Mouse (Mus musculus): ENCODE results near the gene Nfs1.

Gene Nfs1

GRCm38 (mm10) chr2:156143953-156144724, at the start of gene Nfs1, which contains the start of gene Romo1:
Nfs1 (minus strand) TSS chr2:156144186.
Romo1 (plus strand) TSS chr2:156144039.
- in situ Hi-C loops (cut with MboI, MseI), result no loop called here

- in situ Hi-C loops (cut with MboI, MseI), result loop anchor here (25.0 kb wide), 1 partner anchor 1306 kb away; the partner anchor contains the start of gene Eif2s2
Observed at GRCm38 (mm10) chr2:156193066-156193862, 49.3 kb upstream of the Nfs1 start.

GRCm38 (mm10) chr2:156192068-156192467, 48.1 kb upstream of the Nfs1 start:
- in situ Hi-C loops (cut with MboI, MseI), result loop anchor here (25.0 kb wide), 1 partner anchor 1305 kb away; the partner anchor contains the start of gene Eif2s2

- in situ Hi-C loops (cut with MboI, MseI), result loop anchor here (25.0 kb wide), 1 partner anchor 1304 kb away; the partner anchor contains the start of gene Eif2s2
Observed at GRCm38 (mm10) chr2:156191540-156191939, 47.6 kb upstream of the Nfs1 start.

GRCm38 (mm10) chr2:156190004-156190896, 46.3 kb upstream of the Nfs1 start:
- in situ Hi-C loops (cut with MboI, MseI), result loop anchor here (25.0 kb wide), 1 partner anchor 1303 kb away; the partner anchor contains the start of gene Eif2s2

GRCm38 (mm10) chr2:156189241-156189640, 45.3 kb upstream of the Nfs1 start:
- in situ Hi-C loops (cut with MboI, MseI), result loop anchor here (25.0 kb wide), 1 partner anchor 1302 kb away; the partner anchor contains the start of gene Eif2s2

GRCm38 (mm10) chr2:156181592-156181991, 37.6 kb upstream of the Nfs1 start:
- in situ Hi-C loops (cut with MboI, MseI), result loop anchor here (25.0 kb wide), 1 partner anchor 1294 kb away; the partner anchor contains the start of gene Eif2s2

GRCm38 (mm10) chr2:156180824-156181590, 37.0 kb upstream of the Nfs1 start:
- in situ Hi-C loops (cut with MboI, MseI), result loop anchor here (25.0 kb wide), 1 partner anchor 1294 kb away; the partner anchor contains the start of gene Eif2s2

- in situ Hi-C loops (cut with MboI, MseI), result loop anchor here (25.0 kb wide), 1 partner anchor 1293 kb away; the partner anchor contains the start of gene Eif2s2
Observed at GRCm38 (mm10) chr2:156180094-156180821, 36.3 kb upstream of the Nfs1 start, which contains the start of gene Rbm39. Rbm39 (minus strand) TSS chr2:156180238.

- in situ Hi-C loops (cut with MboI, MseI), result loop anchor here (25.0 kb wide), 1 partner anchor 1292 kb away; the partner anchor contains the start of gene Eif2s2
Observed at GRCm38 (mm10) chr2:156179796-156180093, 35.8 kb upstream of the Nfs1 start.

GRCm38 (mm10) chr2:156179046-156179795, 35.2 kb upstream of the Nfs1 start:
- in situ Hi-C loops (cut with MboI, MseI), result loop anchor here (25.0 kb wide), 1 partner anchor 1292 kb away; the partner anchor contains the start of gene Eif2s2

- in situ Hi-C loops (cut with MboI, MseI), result loop anchor here (25.0 kb wide), 1 partner anchor 1290 kb away; the partner anchor contains the start of gene Eif2s2
Observed at GRCm38 (mm10) chr2:156177651-156178050, 33.7 kb upstream of the Nfs1 start.

GRCm38 (mm10) chr2:156177079-156177478, 33.1 kb upstream of the Nfs1 start:
- in situ Hi-C loops (cut with MboI, MseI), result loop anchor here (25.0 kb wide), 1 partner anchor 1290 kb away; the partner anchor contains the start of gene Eif2s2

- in situ Hi-C loops (cut with MboI, MseI), result no loop called here
Observed at GRCm38 (mm10) chr2:156166557-156166956, 22.6 kb upstream of the Nfs1 start.

- in situ Hi-C loops (cut with MboI, MseI), result no loop called here
Observed at GRCm38 (mm10) chr2:156165478-156165877, 21.5 kb upstream of the Nfs1 start.

- in situ Hi-C loops (cut with MboI, MseI), result no loop called here
Observed at GRCm38 (mm10) chr2:156151538-156151937, 7.6 kb upstream of the Nfs1 start.

GRCm38 (mm10) chr2:156147316-156147915, 3.4 kb upstream of the Nfs1 start:
- in situ Hi-C loops (cut with MboI, MseI), result no loop called here
